8 mouse cellular contexts compared by ENCODE assay signal in genomic region chr17:36205456-36205855, GRCm38 (mm10). TPM values are rescaled to one million over a fixed set of nuclear protein-coding genes. Genes with fewer than 3 reads are reported as not detected.
A peak's percentile ranks its signal among the peaks of the same experiment; 100 is the strongest.
DNase-seq lines count a peak whose midpoint lies in the region; TF ChIP-seq lines count a peak whose summit lies in the region.

No protein-coding gene starts in this region.

- peak; percentile 68 for DNase-seq in 416B (ENCODE audit: low read depth)
- peak; percentile 82 for DNase-seq in T-cell, adult 2 months (ENCODE audit: low spot score)
- DNase-seq in heart, adult 8-10 months (ENCODE audit: low spot score), result peak; percentile 33
- peak; percentile 14 for DNase-seq in kidney, adult 9 months
- DNase-seq in lung, postnatal 10 days, result peak; percentile 14
- no peak for DNase-seq in urinary bladder, postnatal 25 days (ENCODE audit: low spot score)
- DNase-seq in right cerebral cortex, postnatal 25 days, result no peak

- no peak for TF ChIP-seq POLR2A in olfactory bulb, adult 2 months (IDR thresholded peaks at IDR 0.05; ENCODE audit: insufficient read depth, low read depth, low read length)

- peaks cover 12% of the 10 kb centered on the region for H3K4me1 ChIP-seq in olfactory bulb, adult 2 months (ENCODE audit: control insufficient read depth, insufficient read depth, low read length)

- H3K4me3 ChIP-seq in olfactory bulb, adult 2 months (ENCODE audit: insufficient read depth, low read depth, low read length), result peak overlapping the region; percentile 35

- H3K27ac ChIP-seq in olfactory bulb, adult 2 months (ENCODE audit: insufficient read depth, low read depth, low read length), result no peak overlapping the region

- 3% methylated on average over 15 of the region's 15 CpGs for WGBS in olfactory bulb, adult 2 months

- TF ChIP-seq CTCF in olfactory bulb, adult 2 months (IDR thresholded peaks at IDR 0.05; ENCODE audit: insufficient read depth, low read depth, low read length), result no peak

RNA-seq across cellular contexts. Expression of gene H2-T3, which starts 15.4 kb away (rescaled TPM):
- total RNA-seq in heart, adult 8-10 months (2022), result not detected
- polyA plus RNA-seq in olfactory bulb, adult 2 months (2012; ENCODE audit: insufficient read depth, insufficient read length, low replicate concordance, missing spikeins), result not detected in 2 replicates

RNA-seq across cellular contexts. Expression of gene Gm8909, which starts 37.1 kb away (rescaled TPM):
- total RNA-seq in heart, adult 8-10 months (2022), result not detected
- not detected in 2 replicates for polyA plus RNA-seq in olfactory bulb, adult 2 months (2012; ENCODE audit: insufficient read depth, insufficient read length, low replicate concordance, missing spikeins)

RNA-seq across cellular contexts. Expression of gene Rpp21, which starts 52.4 kb away (rescaled TPM):
- 10 to 100 TPM; 34.4 to 55.3 (median 45.5) TPM for total RNA-seq in heart, adult 8-10 months (2022)
- polyA plus RNA-seq in olfactory bulb, adult 2 months (2012; ENCODE audit: insufficient read depth, insufficient read length, low replicate concordance, missing spikeins), result not detected in 2 replicates

Comparison
In these comparisons a context has a peak if more than half of its experiments do, and no peak if none do; other contexts are left out.
1. DNase-seq: peak in 416B (single experiment), T-cell, adult 2 months (single experiment), heart, adult 8-10 months (single experiment), kidney, adult 9 months (single experiment) and lung, postnatal 10 days (single experiment); none in urinary bladder, postnatal 25 days (single experiment) and right cerebral cortex, postnatal 25 days (single experiment).